Mouse (Mus musculus): Measurements from ENCODE around the gene Ahnak2. TPM values are rescaled to one million over a fixed set of nuclear protein-coding genes. Genes with fewer than 3 reads are reported as not detected.

Ahnak2 gene
- polyA plus RNA-seq, 1 experiment: 1.7 TPM

DNA sequence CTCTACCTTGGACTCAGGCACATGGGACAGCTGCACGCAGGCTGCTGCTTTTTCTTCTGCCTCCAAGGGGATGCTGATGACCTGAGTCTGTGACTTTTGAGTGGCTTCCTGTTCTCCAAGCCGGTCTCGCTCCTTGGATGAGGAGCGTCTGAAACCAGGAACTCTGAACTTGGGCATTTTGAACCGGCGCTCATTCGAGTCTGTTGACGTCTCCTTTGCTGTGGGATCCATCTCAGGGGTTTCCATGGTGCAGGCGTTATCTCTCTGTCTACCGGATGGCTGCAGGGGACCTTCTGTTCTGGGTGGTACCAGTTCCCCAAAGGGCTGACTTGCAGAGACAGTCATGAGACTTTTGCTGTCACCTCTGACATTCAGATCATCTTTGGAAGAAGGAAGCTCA is 28.0 kb downstream of the Ahnak2 start:
- no peak overlapping the region for H3K4me3 ChIP-seq (ENCODE audit: insufficient read depth, low read length)
- H3K27ac ChIP-seq (ENCODE audit: insufficient read depth, low read length): no peak overlapping the region
- no peaks in the 10 kb centered on the region for H3K4me1 ChIP-seq (ENCODE audit: control insufficient read depth, insufficient read depth, low read length)
- TF ChIP-seq POLR2A (IDR thresholded peaks at IDR 0.05; ENCODE audit: extremely low read depth, insufficient read depth, low read length): no peak
- TF ChIP-seq CTCF (IDR thresholded peaks at IDR 0.05; ENCODE audit: extremely low read depth, insufficient read depth, low read length): no peak

DNA sequence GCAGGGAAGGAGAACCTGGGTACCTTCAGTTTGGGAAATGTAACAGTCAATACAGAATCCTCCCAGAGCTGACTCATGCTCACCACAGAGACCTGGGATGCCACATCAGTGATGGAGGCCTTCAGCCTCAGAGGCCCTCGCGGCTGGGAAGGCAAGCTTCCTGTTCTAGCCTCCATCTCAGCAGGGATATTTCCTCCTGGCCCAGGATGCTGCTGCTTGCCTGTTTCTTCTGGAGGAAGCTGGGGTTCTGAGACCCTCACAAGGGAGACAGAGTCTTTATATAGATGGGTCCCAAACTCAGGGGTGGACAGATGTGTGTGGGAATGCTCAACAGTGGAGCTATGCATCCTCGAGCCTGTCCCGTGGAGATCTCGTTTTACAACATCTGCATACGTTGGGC is 28.4 kb downstream of the Ahnak2 start:
- Histone ChIP-seq H3K4me3 (ENCODE audit: insufficient read depth, low read length) (no peak overlapping the region), H3K27ac (ENCODE audit: insufficient read depth, low read length) (no peak overlapping the region), H3K4me1 (ENCODE audit: control insufficient read depth, insufficient read depth, low read length) (no peaks in the 10 kb centered on the region)
- TF ChIP-seq POLR2A (IDR thresholded peaks at IDR 0.05; ENCODE audit: extremely low read depth, insufficient read depth, low read length) (no peak), CTCF (IDR thresholded peaks at IDR 0.05; ENCODE audit: extremely low read depth, insufficient read depth, low read length) (no peak)

DNA sequence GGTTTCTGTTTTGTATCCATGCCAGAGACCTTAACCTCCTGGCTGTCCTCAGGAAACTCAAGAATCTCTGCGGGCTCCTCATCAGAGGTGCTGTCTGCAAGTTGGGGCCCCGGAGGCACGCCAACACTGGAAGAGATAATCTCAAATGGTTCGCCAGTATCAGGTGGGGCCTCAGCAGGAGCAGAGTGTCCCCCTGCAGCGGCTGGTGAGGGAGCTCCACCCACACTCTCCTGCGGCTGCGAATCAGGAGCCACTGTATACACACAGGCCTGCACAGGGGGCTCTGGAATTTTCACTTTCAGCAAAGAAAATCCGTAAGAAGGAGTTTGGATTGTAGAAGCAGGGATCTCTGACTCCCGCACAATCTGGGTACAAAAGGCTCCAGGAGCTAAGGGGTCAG is 29.1 kb downstream of the Ahnak2 start:
- no peak overlapping the region for H3K4me3 ChIP-seq (ENCODE audit: insufficient read depth, low read length)
- H3K27ac ChIP-seq (ENCODE audit: insufficient read depth, low read length): no peak overlapping the region
- TF ChIP-seq CTCF (IDR thresholded peaks at IDR 0.05; ENCODE audit: extremely low read depth, insufficient read depth, low read length): no peak
- TF ChIP-seq POLR2A (IDR thresholded peaks at IDR 0.05; ENCODE audit: extremely low read depth, insufficient read depth, low read length): no peak
- no peaks in the 10 kb centered on the region for H3K4me1 ChIP-seq (ENCODE audit: control insufficient read depth, insufficient read depth, low read length)

DNA sequence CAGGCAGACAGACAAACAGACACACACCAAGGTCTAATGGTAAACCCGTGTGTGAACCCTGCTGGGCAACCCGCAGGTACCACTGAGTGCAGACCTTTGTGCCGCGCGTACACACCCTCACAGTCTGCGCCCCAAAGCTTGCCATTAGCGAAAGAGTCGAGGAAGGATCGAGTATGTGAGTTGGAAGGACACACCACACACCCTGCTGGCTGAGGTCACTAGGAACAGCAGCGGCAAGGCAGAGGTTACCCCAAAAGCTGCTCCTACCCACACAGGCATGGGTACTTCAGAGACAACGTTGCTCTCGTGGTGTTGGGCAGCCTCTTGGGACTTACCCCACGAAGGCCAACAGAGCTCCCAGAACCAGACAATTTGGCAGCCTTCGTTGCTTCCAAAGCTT is 30.2 kb downstream of the Ahnak2 start:
- Histone ChIP-seq H3K27ac (ENCODE audit: insufficient read depth, low read length) (no peak overlapping the region), H3K4me1 (ENCODE audit: control insufficient read depth, insufficient read depth, low read length) (no peaks in the 10 kb centered on the region), H3K4me3 (ENCODE audit: insufficient read depth, low read length) (no peak overlapping the region)
- no peak for TF ChIP-seq CTCF (IDR thresholded peaks at IDR 0.05; ENCODE audit: extremely low read depth, insufficient read depth, low read length)

DNA sequence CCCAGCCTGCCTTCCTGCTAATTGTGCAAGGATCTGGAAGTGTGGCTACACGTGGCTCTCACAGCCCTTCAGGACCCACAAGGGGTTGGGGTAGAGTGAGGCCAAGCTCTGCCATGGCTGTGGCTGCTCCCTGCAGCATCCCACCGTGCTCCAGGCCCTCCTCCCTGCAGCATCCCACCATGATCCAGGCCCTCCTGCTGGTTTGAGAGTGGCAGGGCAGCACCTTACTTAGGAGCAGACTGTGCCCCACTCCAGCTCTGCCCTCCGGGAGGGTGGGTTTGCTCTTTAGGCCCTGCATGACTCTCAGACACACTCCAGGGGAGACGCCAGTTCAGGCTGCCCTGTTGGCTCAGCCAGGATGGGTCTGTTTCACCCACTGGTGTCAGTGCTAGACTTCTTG is 32.1 kb downstream of the Ahnak2 start:
- H3K4me1 ChIP-seq (ENCODE audit: control insufficient read depth, insufficient read depth, low read length): no peaks in the 10 kb centered on the region
- TF ChIP-seq CTCF (IDR thresholded peaks at IDR 0.05; ENCODE audit: extremely low read depth, insufficient read depth, low read length): no peak
- no peak for TF ChIP-seq POLR2A (IDR thresholded peaks at IDR 0.05; ENCODE audit: extremely low read depth, insufficient read depth, low read length)
- no peak overlapping the region for H3K4me3 ChIP-seq (ENCODE audit: insufficient read depth, low read length)
- no peak overlapping the region for H3K27ac ChIP-seq (ENCODE audit: insufficient read depth, low read length)

DNA sequence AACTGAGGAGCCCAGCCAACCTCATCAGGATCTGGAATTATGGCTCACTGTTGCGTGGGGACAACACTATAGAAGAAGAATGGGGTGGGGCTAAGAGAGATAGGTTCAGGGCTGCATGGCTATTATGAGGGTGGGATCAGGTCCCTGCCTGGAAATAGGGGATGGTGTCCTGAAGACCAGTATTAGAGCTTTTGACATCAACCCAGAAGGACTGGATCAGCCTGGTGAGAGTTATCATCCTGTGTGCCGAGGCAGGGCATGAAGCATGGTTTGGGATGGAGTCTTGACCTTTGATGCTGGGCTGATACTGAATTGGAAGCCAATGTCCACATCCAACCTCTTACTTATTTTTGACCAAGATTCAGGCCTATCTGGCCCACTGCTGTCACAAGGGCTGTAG is 32.7 kb downstream of the Ahnak2 start:
- H3K4me3 ChIP-seq (ENCODE audit: insufficient read depth, low read length): no peak overlapping the region
- TF ChIP-seq CTCF (IDR thresholded peaks at IDR 0.05; ENCODE audit: extremely low read depth, insufficient read depth, low read length) (no peak), POLR2A (IDR thresholded peaks at IDR 0.05; ENCODE audit: extremely low read depth, insufficient read depth, low read length) (no peak)
- H3K27ac ChIP-seq (ENCODE audit: insufficient read depth, low read length): no peak overlapping the region
- H3K4me1 ChIP-seq (ENCODE audit: control insufficient read depth, insufficient read depth, low read length): no peaks in the 10 kb centered on the region

DNA sequence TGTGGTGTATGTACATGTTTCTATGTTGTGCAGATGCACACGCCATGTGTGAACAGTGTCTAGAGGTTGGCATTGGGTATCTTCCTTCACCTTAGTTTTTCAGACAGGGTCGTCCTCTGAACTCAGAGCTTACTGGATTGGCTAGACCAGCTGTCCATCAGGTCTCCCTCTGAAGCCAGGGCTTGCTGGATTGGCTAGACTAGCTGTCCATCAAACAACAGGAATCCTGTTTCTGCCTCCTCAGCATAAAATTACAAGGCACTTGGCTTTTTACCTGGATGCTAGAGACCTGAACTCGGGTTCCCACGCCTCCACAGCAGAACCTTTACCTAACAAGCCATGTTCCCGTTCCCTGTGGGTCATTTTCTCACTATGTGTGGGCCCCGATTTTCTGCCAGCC is 33.4 kb downstream of the Ahnak2 start:
- no peak overlapping the region for H3K27ac ChIP-seq (ENCODE audit: insufficient read depth, low read length)
- H3K4me1 ChIP-seq (ENCODE audit: control insufficient read depth, insufficient read depth, low read length): no peaks in the 10 kb centered on the region
- TF ChIP-seq POLR2A (IDR thresholded peaks at IDR 0.05; ENCODE audit: extremely low read depth, insufficient read depth, low read length): no peak
- TF ChIP-seq CTCF (IDR thresholded peaks at IDR 0.05; ENCODE audit: extremely low read depth, insufficient read depth, low read length): no peak
- no peak overlapping the region for H3K4me3 ChIP-seq (ENCODE audit: insufficient read depth, low read length)

DNA sequence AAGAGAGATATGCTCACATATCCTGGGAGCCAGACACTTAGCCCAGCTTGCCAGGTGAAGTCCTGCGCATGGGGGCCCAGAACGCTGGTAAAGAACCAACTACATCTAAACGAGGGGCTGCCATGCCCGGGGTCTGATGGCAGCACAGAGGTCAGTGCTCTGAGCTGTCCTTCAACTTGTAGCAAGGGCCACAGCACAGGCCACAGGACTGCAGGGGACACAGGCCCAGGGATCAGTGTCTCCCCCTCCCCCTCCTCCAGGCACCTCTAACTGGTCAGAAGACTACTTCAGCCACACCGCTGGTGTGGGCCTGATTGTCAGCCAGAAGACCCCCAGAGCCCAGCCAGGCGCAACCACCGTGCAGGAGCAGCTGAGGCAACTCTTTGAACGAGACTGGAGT is 34.3 kb downstream of the Ahnak2 start:
- no peak for TF ChIP-seq CTCF (IDR thresholded peaks at IDR 0.05; ENCODE audit: extremely low read depth, insufficient read depth, low read length)
- TF ChIP-seq POLR2A (IDR thresholded peaks at IDR 0.05; ENCODE audit: extremely low read depth, insufficient read depth, low read length): no peak
- H3K4me1 ChIP-seq (ENCODE audit: control insufficient read depth, insufficient read depth, low read length): no peaks in the 10 kb centered on the region
- H3K27ac ChIP-seq (ENCODE audit: insufficient read depth, low read length): no peak overlapping the region
- H3K4me3 ChIP-seq (ENCODE audit: insufficient read depth, low read length): no peak overlapping the region

DNA sequence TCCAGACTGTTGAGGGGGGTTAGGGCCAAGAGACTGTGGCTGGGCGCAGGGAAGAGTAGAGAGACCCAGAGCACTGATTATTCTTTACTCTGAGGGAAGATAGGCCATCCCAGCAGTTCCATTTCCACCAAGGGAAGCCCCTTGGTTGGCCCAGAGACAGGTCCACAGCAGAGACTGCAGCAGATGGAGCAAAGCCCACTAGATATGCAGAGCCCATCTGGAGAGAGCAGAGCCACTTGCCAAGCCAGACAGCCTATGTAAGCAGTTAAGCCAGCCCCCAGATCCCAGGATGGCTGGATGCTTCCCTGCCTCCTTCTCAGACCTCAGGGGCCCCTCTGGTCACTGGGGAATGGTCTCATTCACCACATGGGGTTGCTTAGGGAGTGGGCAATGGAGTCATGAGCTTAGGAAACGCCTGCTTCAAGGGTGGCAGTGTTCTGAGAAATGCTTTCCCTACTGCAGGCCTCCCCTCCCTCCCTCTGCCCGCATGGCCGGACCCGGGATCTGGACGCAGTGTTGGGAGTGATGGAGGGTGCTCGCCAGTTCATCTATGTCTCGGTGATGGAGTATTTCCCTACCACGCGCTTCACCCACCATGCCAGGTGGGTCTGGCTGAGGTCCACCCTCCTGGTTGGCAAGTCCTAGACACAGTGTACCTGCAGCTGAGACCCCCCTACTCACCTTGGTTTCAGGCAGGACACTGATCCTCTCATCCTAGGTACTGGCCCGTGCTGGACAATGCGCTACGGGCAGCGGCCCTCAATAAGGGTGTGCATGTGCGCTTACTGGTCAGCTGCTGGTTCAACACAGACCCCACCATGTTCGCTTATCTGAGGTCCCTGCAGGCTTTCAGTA is 35.2 kb downstream of the Ahnak2 start:
- Histone ChIP-seq H3K4me3 (ENCODE audit: insufficient read depth, low read length) (no peak overlapping the region), H3K27ac (ENCODE audit: insufficient read depth, low read length) (no peak overlapping the region), H3K4me1 (ENCODE audit: control insufficient read depth, insufficient read depth, low read length) (no peaks in the 10 kb centered on the region)
- TF ChIP-seq POLR2A (IDR thresholded peaks at IDR 0.05; ENCODE audit: extremely low read depth, insufficient read depth, low read length) (no peak), CTCF (IDR thresholded peaks at IDR 0.05; ENCODE audit: extremely low read depth, insufficient read depth, low read length) (no peak)

DNA sequence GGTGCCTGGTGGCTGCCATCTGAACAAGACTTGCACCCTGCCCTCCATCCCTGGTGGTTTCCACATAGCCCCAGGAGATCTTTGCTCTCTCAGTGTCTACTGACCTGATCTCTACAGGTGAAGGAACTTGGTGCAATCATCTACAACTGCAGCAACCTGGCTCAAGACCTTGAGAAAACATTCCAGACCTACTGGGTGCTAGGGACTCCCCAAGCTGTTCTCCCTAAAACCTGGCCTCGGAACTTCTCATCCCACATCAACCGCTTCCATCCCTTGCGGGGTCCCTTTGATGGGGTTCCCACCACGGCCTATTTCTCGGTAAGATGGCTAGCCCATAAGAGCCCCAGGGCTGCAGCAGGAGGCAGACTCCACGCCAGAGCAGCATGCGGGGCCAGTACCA is 35.9 kb downstream of the Ahnak2 start:
- no peak overlapping the region for H3K27ac ChIP-seq (ENCODE audit: insufficient read depth, low read length)
- TF ChIP-seq POLR2A (IDR thresholded peaks at IDR 0.05; ENCODE audit: extremely low read depth, insufficient read depth, low read length): no peak
- TF ChIP-seq CTCF (IDR thresholded peaks at IDR 0.05; ENCODE audit: extremely low read depth, insufficient read depth, low read length): no peak

More for the DNA sequence above, 35.9 kb downstream of the Ahnak2 start:
- Histone ChIP-seq H3K4me1 (ENCODE audit: control insufficient read depth, insufficient read depth, low read length) (no peaks in the 10 kb centered on the region), H3K4me3 (ENCODE audit: insufficient read depth, low read length) (no peak overlapping the region)

All from cortical plate, adult 2 months (tissue).